In the genomic region with DNA sequence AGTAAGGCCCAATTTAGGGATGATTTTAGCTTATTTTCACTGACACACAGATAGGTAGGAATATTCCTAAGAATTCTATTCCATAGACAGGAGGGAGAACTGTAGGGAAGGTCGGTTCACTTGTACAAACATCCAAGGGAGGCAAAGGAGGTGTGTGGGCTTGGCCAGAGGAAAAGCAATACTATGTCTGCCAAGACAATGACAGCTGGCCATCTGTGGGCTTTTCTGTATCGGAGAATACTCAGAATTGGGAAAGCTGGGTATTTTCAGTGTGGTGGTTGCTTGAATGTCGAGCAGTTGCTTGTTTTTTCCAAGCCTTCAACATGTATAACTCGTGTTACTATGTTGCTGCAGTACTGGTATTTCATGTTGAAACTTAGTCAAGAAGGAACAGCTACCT, we compare ENCODE assay signal across 14 mouse cellular contexts. TPM values are rescaled to one million over a fixed set of nuclear protein-coding genes. Genes with fewer than 3 reads are reported as not detected.
DNase-seq lines count a peak whose midpoint lies in the region; ATAC-seq lines count a peak whose summit lies in the region.
"Had no signal": no experiment of that assay in that cellular context is flagged by ENCODE, and none has a peak within 500 bp of the region (broad histone marks: within the 10 kb centered on the region; RNA-seq: fewer than 3 reads in every experiment).

No protein-coding gene starts in this region.

- DNase-seq in frontal cortex, adult 2 months (ENCODE audit: extremely low spot score in 1 of 2, low spot score in 1 of 2): peak; percentile 1 to 26
- no peak for DNase-seq in frontal cortex, postnatal 10 days (ENCODE audit: low spot score in 2 of 2)
- peak; percentile 4 to 10 for DNase-seq in right cerebral cortex, adult 2 months (ENCODE audit: low spot score in 2 of 2)
- DNase-seq in right cerebral cortex, postnatal 4 days: no peak
- DNase-seq in cerebellum, postnatal 36 days: peak; percentile 16 to 23
- DNase-seq in spleen, postnatal 10 days (ENCODE audit: low spot score in 2 of 2): no peak
- no peak for DNase-seq in gastrocnemius, adult 8-10 months (ENCODE audit: low spot score in 2 of 2)
- DNase-seq: adrenal gland, postnatal 14 days; kidney, postnatal 10 days; lung, postnatal 10 days; spleen, adult 18-20 months had no signal

- no peak for ATAC-seq in erythroblast, adult 5-6 weeks (replicated peaks; ENCODE audit: low FRiP score, poor library complexity, severe bottlenecking)
- ATAC-seq: intestine, embryonic 15.5 days; liver, embryonic 12.5 days had no signal

RNA-seq across cellular contexts. Expression of a gene that starts 31.5 kb away (rescaled TPM):
- polyA plus RNA-seq in frontal cortex, adult 2 months (2012; rRNA removed): 59.7 and 60.4 TPM in 2 replicates
- total RNA-seq in erythroblast, adult 5-6 weeks (2015; ENCODE audit: low replicate concordance): not detected in 2 replicates
- 0.14 and 0.51 TPM in 2 replicates for total RNA-seq in erythroblast, adult 5-6 weeks (2017; ENCODE audit: low replicate concordance)
- total RNA-seq in gastrocnemius, adult 8-10 months (2022): 10 to 100 TPM; 36.9 to 46.0 (median 41.8) TPM

Comparison
In these comparisons a context has a peak if more than half of its experiments do, and no peak if none do; other contexts are left out.
1. DNase-seq: peak in frontal cortex, adult 2 months (2 of 2), right cerebral cortex, adult 2 months (2 of 2) and cerebellum, postnatal 36 days (2 of 2); none in frontal cortex, postnatal 10 days (0 of 2), right cerebral cortex, postnatal 4 days (single experiment), spleen, postnatal 10 days (0 of 2) and gastrocnemius, adult 8-10 months (0 of 2).
2. RNA of a gene that starts 31.5 kb away (total RNA-seq): 36.9 to 46.0 TPM in gastrocnemius, adult 8-10 months; 0.14 to 0.51 TPM in erythroblast, adult 5-6 weeks; every median in the first group is over 10 times any median in the second.